Mouse (Mus musculus): Measurements from ENCODE around the gene Ankrd2.

DNA sequence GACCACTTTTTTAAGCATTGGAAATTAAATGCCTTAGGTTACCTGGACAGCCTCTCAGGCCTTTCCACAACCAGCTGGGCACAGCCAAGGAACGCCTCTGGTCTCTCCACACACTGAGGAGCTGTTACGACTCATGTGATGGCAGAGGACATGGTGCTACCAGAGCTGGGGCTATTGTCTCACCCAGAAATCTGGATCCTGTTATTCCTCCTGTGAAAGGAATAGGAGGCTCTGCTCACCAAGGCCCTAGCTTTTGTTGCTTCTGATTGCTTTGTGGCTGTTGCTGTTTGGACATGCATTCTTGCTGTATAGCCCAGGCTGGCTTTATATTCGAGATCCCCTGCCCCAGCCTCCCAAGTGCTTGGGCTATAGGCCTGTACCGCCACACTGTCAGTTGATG lies 19.5 kb upstream of the Ankrd2 start:
- TF ChIP-seq CTCF (IDR thresholded peaks at IDR 0.05): no peak
- TF ChIP-seq POLR2A (IDR thresholded peaks at IDR 0.05; ENCODE audit: insufficient read depth, low read depth, low read length): no peak

All from heart, adult 2 months (tissue).